Mouse (Mus musculus) midbrain, embryonic 13.5 days (tissue): ENCODE data around the gene Prss53. TPM values are rescaled to one million over a fixed set of nuclear protein-coding genes. Genes with fewer than 3 reads are reported as not detected.
A peak's percentile ranks its signal among the peaks of the same experiment; 100 is the strongest.

Experiments used
- ATAC-seq: fragments of 200-750 bp; cut with Nextera tagmentation; 2 replicates; pipeline ENCODE4 v1.8.0; 2017; ENCODE audit warnings: mild to moderate bottlenecking, moderate TSS enrichment, moderate library complexity
- H3K27ac ChIP-seq: fragments of 300-500 bp; sonication (generic); 2 replicates; pipeline ENCODE4 v1.5.1; 2015; ENCODE audit warnings: inconsistent platforms, mild to moderate bottlenecking, moderate library complexity
- H3K27me3 ChIP-seq: fragments of 300-500 bp; sonication (generic); 2 replicates; pipeline ENCODE4 v1.6.1; 2015; ENCODE audit warnings: mild to moderate bottlenecking, inconsistent platforms
- H3K36me3 ChIP-seq: fragments of 300-500 bp; sonication (generic); 2 replicates; pipeline ENCODE4 v1.6.1; 2015; ENCODE audit warnings: mild to moderate bottlenecking, inconsistent platforms
- H3K4me1 ChIP-seq: fragments of 300-500 bp; sonication (generic); replicated peaks from 2 replicates; pipeline ENCODE4 v1.6.1; 2015; ENCODE audit warnings: inconsistent platforms
- H3K4me2 ChIP-seq: fragments of 300-500 bp; sonication (generic); replicated peaks from 2 replicates; pipeline ENCODE4 v1.6.1; 2015; ENCODE audit warnings: moderate library complexity, mild to moderate bottlenecking, inconsistent platforms
- H3K4me3 ChIP-seq: fragments of 300-500 bp; sonication (generic); replicated peaks from 2 replicates; pipeline ENCODE4 v1.5.1; 2015; ENCODE audit warnings: mild to moderate bottlenecking, inconsistent platforms
- H3K9ac ChIP-seq: fragments of 300-500 bp; sonication (generic); replicated peaks from 2 replicates; pipeline ENCODE4 v1.6.1; 2015; ENCODE audit warnings: mild to moderate bottlenecking, inconsistent platforms
- H3K9me3 ChIP-seq: fragments of 300-500 bp; sonication (generic); 2 replicates; pipeline ENCODE4 v1.6.1; 2016; ENCODE audit warnings: mild to moderate bottlenecking, inconsistent platforms
- WGBS: fragments of 180-500 bp; shearing (Covaris S2); methylation state at CpG from one replicate; pipeline ENCODE4 v1.1.7; 2015; 5-methylcytosine and 5-hydroxymethylcytosine counted together
- polyA plus RNA-seq: library from polyadenylated mRNA; unstranded; fragments of >200 nt; fragmentation: Nextera tagmentation; extraction: Ambion mirVana; gene quantifications from 2 replicates; pipeline ENCODE4 v1.2.1, GENCODE M21; 2015

Gene Prss53
- polyA plus RNA-seq, 1 experiment from 2014 or later = 1.0 TPM

- no peaks in the 10 kb centered on the region for H3K9me3 ChIP-seq
Observed at GRCm38 (mm10) chr7:127887781-127888180, 3.0 kb downstream of the Prss53 start.

GRCm38 (mm10) chr7:127887191-127887590 is 3.6 kb downstream of the Prss53 start:
- Histone ChIP-seq H3K36me3 (peaks cover 87% of the 10 kb centered on the region), H3K4me1 (peaks cover 43% of the 10 kb centered on the region), H3K27ac (no peak overlapping the region), H3K4me3 (no peak overlapping the region), H3K9ac (no peak overlapping the region), H3K27me3 (no peaks in the 10 kb centered on the region), H3K9me3 (no peaks in the 10 kb centered on the region), H3K4me2 (no peak overlapping the region)
- WGBS = 88% methylated on average over 8 of the region's 8 CpGs
- no peak for ATAC-seq

More at GRCm38 (mm10) chr7:127887781-127888180, 3.0 kb downstream of the Prss53 start:
- H3K4me1 ChIP-seq = peaks cover 40% of the 10 kb centered on the region
- H3K4me3 ChIP-seq = no peak overlapping the region
- H3K27ac ChIP-seq = no peak overlapping the region
- H3K36me3 ChIP-seq = peaks cover 84% of the 10 kb centered on the region
- H3K4me2 ChIP-seq = no peak overlapping the region
- no peak overlapping the region for H3K9ac ChIP-seq
- ATAC-seq = no peak
- 81% methylated on average over 3 of the region's 3 CpGs for WGBS
- H3K27me3 ChIP-seq = no peaks in the 10 kb centered on the region

GRCm38 (mm10) chr7:127886551-127886950 is 4.2 kb downstream of the Prss53 start:
- Histone ChIP-seq H3K27me3 (no peaks in the 10 kb centered on the region), H3K36me3 (peaks cover 93% of the 10 kb centered on the region), H3K27ac (no peak overlapping the region), H3K4me2 (no peak overlapping the region), H3K4me3 (no peak overlapping the region), H3K4me1 (peaks cover 43% of the 10 kb centered on the region), H3K9ac (no peak overlapping the region), H3K9me3 (no peaks in the 10 kb centered on the region)
- 92% methylated on average over 6 of the region's 6 CpGs for whole genome bisulfite sequencing
- no peak for ATAC-seq

- Histone ChIP-seq H3K27me3 (no peaks in the 10 kb centered on the region), H3K27ac (no peak overlapping the region), H3K9ac (no peak overlapping the region; the same call in 1 of the 2 replicates), H3K4me1 (peaks cover 43% of the 10 kb centered on the region), H3K4me3 (no peak overlapping the region), H3K36me3 (peaks cover 99% of the 10 kb centered on the region), H3K4me2 (no peak overlapping the region), H3K9me3 (no peaks in the 10 kb centered on the region)
- ATAC-seq = no peak
- WGBS = 78% methylated on average over 6 of the region's 6 CpGs
Observed at GRCm38 (mm10) chr7:127885951-127886350, 4.8 kb downstream of the Prss53 start.

GRCm38 (mm10) chr7:127880431-127880830 is 10.3 kb downstream of the Prss53 start:
- peaks cover 75% of the 10 kb centered on the region for H3K36me3 ChIP-seq
- no peak overlapping the region for H3K4me2 ChIP-seq
- 91% methylated on average over 12 of the region's 12 CpGs for WGBS
- no peaks in the 10 kb centered on the region for H3K27me3 ChIP-seq
- H3K9me3 ChIP-seq = no peaks in the 10 kb centered on the region
- H3K9ac ChIP-seq = no peak overlapping the region
- peaks cover 45% of the 10 kb centered on the region for H3K4me1 ChIP-seq
- ATAC-seq = no peak
- H3K27ac ChIP-seq = no peak overlapping the region
- H3K4me3 ChIP-seq = no peak overlapping the region

GRCm38 (mm10) chr7:127879301-127879700 is 11.5 kb downstream of the Prss53 start:
- H3K27ac ChIP-seq = no peak overlapping the region
- no peak for ATAC-seq
- peaks cover 64% of the 10 kb centered on the region for H3K36me3 ChIP-seq
- H3K4me3 ChIP-seq = no peak overlapping the region
- H3K9ac ChIP-seq = no peak overlapping the region
- no peaks in the 10 kb centered on the region for H3K9me3 ChIP-seq
- H3K27me3 ChIP-seq = no peaks in the 10 kb centered on the region
- peaks cover 38% of the 10 kb centered on the region for H3K4me1 ChIP-seq
- H3K4me2 ChIP-seq = no peak overlapping the region
- 94% methylated on average over 9 of the region's 9 CpGs for WGBS

GRCm38 (mm10) chr7:127876467-127877348 is 14.1 kb downstream of the Prss53 start, which contains the start of gene Zfp668:
Gene Zfp668 (minus strand): TSS chr7:127876828.
- peak within 1 kb of the TSS; percentile 90 for H3K4me2 ChIP-seq
- peak within 1 kb of the TSS; percentile 99 for H3K27ac ChIP-seq
- peak within 1 kb of the TSS; percentile 98 for H3K4me3 ChIP-seq
- H3K27me3 ChIP-seq = no peaks in the 10 kb centered on the region
- peak; percentile 69 for ATAC-seq
- H3K9me3 ChIP-seq = no peaks in the 10 kb centered on the region
- WGBS = under 1% methylated on average over 60 of the region's 60 CpGs
- H3K36me3 ChIP-seq = peaks cover 49% of the 10 kb centered on the region
- H3K4me1 ChIP-seq = peaks cover 39% of the 10 kb centered on the region
- H3K9ac ChIP-seq = peak within 1 kb of the TSS; percentile 91

GRCm38 (mm10) chr7:127876041-127876466 is 14.7 kb downstream of the Prss53 start, which contains the start of gene Zfp646:
Gene Zfp646 (plus strand): TSS chr7:127876221.
- H3K9me3 ChIP-seq = no peaks in the 10 kb centered on the region
- peak within 1 kb of the TSS; percentile 98 for H3K4me3 ChIP-seq
- H3K27me3 ChIP-seq = no peaks in the 10 kb centered on the region
- peaks cover 39% of the 10 kb centered on the region for H3K4me1 ChIP-seq
- peak within 1 kb of the TSS; percentile 91 for H3K9ac ChIP-seq
- peaks cover 48% of the 10 kb centered on the region for H3K36me3 ChIP-seq
- WGBS = under 1% methylated on average over 41 of the region's 41 CpGs
- ATAC-seq = peak; percentile 92
- H3K4me2 ChIP-seq = peak within 1 kb of the TSS; percentile 90
- H3K27ac ChIP-seq = peak within 1 kb of the TSS; percentile 99

GRCm38 (mm10) chr7:127875627-127876001 is 15.2 kb downstream of the Prss53 start:
- peak overlapping the region; percentile 91 for H3K9ac ChIP-seq
- H3K4me2 ChIP-seq = peak overlapping the region; percentile 90
- peak overlapping the region; percentile 98 for H3K4me3 ChIP-seq
- H3K27ac ChIP-seq = peak overlapping the region; percentile 99
- peaks cover 48% of the 10 kb centered on the region for H3K36me3 ChIP-seq
- no peaks in the 10 kb centered on the region for H3K27me3 ChIP-seq
- no peaks in the 10 kb centered on the region for H3K9me3 ChIP-seq
- under 1% methylated on average over 42 of the region's 43 CpGs for WGBS
- peak; percentile 97 for ATAC-seq
- peaks cover 39% of the 10 kb centered on the region for H3K4me1 ChIP-seq

- Histone ChIP-seq H3K27ac (peak overlapping the region; percentile 99), H3K4me1 (peaks cover 39% of the 10 kb centered on the region), H3K36me3 (peaks cover 48% of the 10 kb centered on the region), H3K4me2 (peak overlapping the region; percentile 78), H3K9me3 (no peaks in the 10 kb centered on the region), H3K9ac (peak overlapping the region; percentile 91), H3K4me3 (peak overlapping the region; percentile 98), H3K27me3 (no peaks in the 10 kb centered on the region)
- peak; percentile 44; the same call in 1 of the 2 replicates for ATAC-seq
- WGBS = 4% methylated on average over 20 of the region's 20 CpGs
Observed at GRCm38 (mm10) chr7:127874812-127875626, 15.8 kb downstream of the Prss53 start.

GRCm38 (mm10) chr7:127870136-127870821 is 20.5 kb downstream of the Prss53 start:
- H3K27ac ChIP-seq = no peak overlapping the region
- no peaks in the 10 kb centered on the region for H3K27me3 ChIP-seq
- WGBS = 79% methylated on average over 5 of the region's 5 CpGs
- H3K9me3 ChIP-seq = no peaks in the 10 kb centered on the region
- H3K4me1 ChIP-seq = peaks cover 33% of the 10 kb centered on the region
- no peak overlapping the region for H3K4me3 ChIP-seq
- ATAC-seq = no peak
- peaks cover 58% of the 10 kb centered on the region for H3K36me3 ChIP-seq
- no peak overlapping the region for H3K9ac ChIP-seq
- H3K4me2 ChIP-seq = no peak overlapping the region
